27 mouse cellular contexts compared by ENCODE assay signal in genomic region chr6:100792055-100792659, GRCm38 (mm10). TPM values are rescaled to one million over a fixed set of nuclear protein-coding genes. Genes with fewer than 3 reads are reported as not detected.
A peak's percentile ranks its signal among the peaks of the same experiment; 100 is the strongest.
DNase-seq lines count a peak whose midpoint lies in the region; ATAC-seq and TF ChIP-seq lines count a peak whose summit lies in the region.
"Had no signal": no experiment of that assay in that cellular context is flagged by ENCODE, and none has a peak within 500 bp of the region (broad histone marks: within the 10 kb centered on the region; RNA-seq: fewer than 3 reads in every experiment).

No protein-coding gene starts in this region.

- ATAC-seq in embryonic facial prominence, embryonic 14.5 days (ENCODE audit: low read depth), result peak; percentile 50
- ATAC-seq in CD4-positive, CD25-positive, alpha-beta regulatory T cell, adult 4 months, result peak; percentile 80
- ATAC-seq: forebrain, postnatal 0 days; intestine, embryonic 15.5 days; Patski had no signal

- no peak overlapping the region for H3K4me3 ChIP-seq in embryonic facial prominence, embryonic 14.5 days (ENCODE audit: low read depth, low read length)
- no peak overlapping the region for H3K4me3 ChIP-seq in embryonic facial prominence, embryonic 10.5 days
- H3K4me3 ChIP-seq: embryonic facial prominence, embryonic 13.5 days; forebrain, embryonic 10.5 days; heart, adult 2 months; heart, embryonic 10.5 days; heart, embryonic 13.5 days; hindbrain, embryonic 12.5 days; hindbrain, embryonic 15.5 days; intestine, embryonic 15.5 days had no signal

- no peak overlapping the region for H3K4me2 ChIP-seq in embryonic facial prominence, embryonic 14.5 days (ENCODE audit: low read depth, low read length)
- H3K4me2 ChIP-seq: embryonic facial prominence, embryonic 13.5 days; heart, embryonic 13.5 days; hindbrain, embryonic 12.5 days; hindbrain, embryonic 15.5 days; intestine, embryonic 15.5 days had no signal

- DNase-seq in embryonic facial prominence, embryonic 14.5 days (ENCODE audit: low spot score), result no peak
- DNase-seq in embryonic facial prominence, embryonic 10.5 days (ENCODE audit: low spot score), result no peak
- DNase-seq in brain, embryonic 14.5 days (ENCODE audit: low read depth), result peak; percentile 13
- no peak for DNase-seq in layer of hippocampus, postnatal 36 days
- DNase-seq in thymus, postnatal 4 days, result no peak
- DNase-seq: adrenal gland, adult 2 months; cerebellum, adult 11 months; cerebellum, adult 2 months; cerebellum, adult 9-11 months; cerebellum, postnatal 25 days; gastrocnemius, postnatal 25 days; heart, adult 2 months; heart, postnatal 14 days; kidney, adult 11 months; kidney, adult 8-10 months had no signal

- no peaks in the 10 kb centered on the region for H3K27me3 ChIP-seq in embryonic facial prominence, embryonic 14.5 days (replicated peaks; ENCODE audit: control insufficient read depth, insufficient read depth, low read length)
- H3K27me3 ChIP-seq in embryonic facial prominence, embryonic 10.5 days (replicated peaks; ENCODE audit: low read depth, poor library complexity, severe bottlenecking), result no peaks in the 10 kb centered on the region
- H3K27me3 ChIP-seq: CH12.LX; embryonic facial prominence, embryonic 13.5 days; heart, embryonic 13.5 days; hindbrain, embryonic 12.5 days; hindbrain, embryonic 15.5 days; intestine, embryonic 15.5 days; Patski had no signal

- H3K9me3 ChIP-seq in embryonic facial prominence, embryonic 14.5 days (ENCODE audit: control insufficient read depth, low read length), result no peaks in the 10 kb centered on the region
- H3K9me3 ChIP-seq in embryonic facial prominence, embryonic 10.5 days, result no peaks in the 10 kb centered on the region
- H3K9me3 ChIP-seq: embryonic facial prominence, embryonic 13.5 days; forebrain, embryonic 10.5 days; heart, embryonic 10.5 days; heart, embryonic 13.5 days; hindbrain, embryonic 12.5 days; hindbrain, embryonic 15.5 days; intestine, embryonic 15.5 days had no signal

- WGBS in embryonic facial prominence, embryonic 14.5 days, result 66% methylated on average over 3 of the region's 3 CpGs
- WGBS in embryonic facial prominence, embryonic 10.5 days, result 80% methylated on average over 3 of the region's 3 CpGs

- H3K9ac ChIP-seq in embryonic facial prominence, embryonic 14.5 days (ENCODE audit: low read depth, low read length), result no peak overlapping the region
- H3K9ac ChIP-seq: embryonic facial prominence, embryonic 13.5 days; forebrain, postnatal 0 days; heart, embryonic 13.5 days; hindbrain, embryonic 12.5 days; hindbrain, embryonic 15.5 days; intestine, embryonic 15.5 days had no signal

- peaks cover 45% of the 10 kb centered on the region for H3K36me3 ChIP-seq in embryonic facial prominence, embryonic 14.5 days (ENCODE audit: control insufficient read depth, insufficient read depth, low read length)
- H3K36me3 ChIP-seq in embryonic facial prominence, embryonic 10.5 days (replicated peaks), result no peaks in the 10 kb centered on the region
- H3K36me3 ChIP-seq: forebrain, embryonic 10.5 days; G1E; heart, embryonic 10.5 days; hindbrain, embryonic 12.5 days; hindbrain, embryonic 15.5 days; intestine, embryonic 15.5 days had no signal

- no peak overlapping the region for H3K27ac ChIP-seq in embryonic facial prominence, embryonic 14.5 days (replicated peaks; ENCODE audit: low read depth, low read length)
- no peak overlapping the region for H3K27ac ChIP-seq in embryonic facial prominence, embryonic 10.5 days (replicated peaks)
- H3K27ac ChIP-seq: forebrain, embryonic 10.5 days; heart, adult 2 months; heart, embryonic 10.5 days; heart, embryonic 13.5 days; hindbrain, embryonic 12.5 days; hindbrain, embryonic 15.5 days; intestine, embryonic 15.5 days had no signal

- H3K4me1 ChIP-seq in embryonic facial prominence, embryonic 14.5 days (ENCODE audit: control insufficient read depth, insufficient read depth, low read length), result peaks cover 8% of the 10 kb centered on the region; the same call in 1 of the 2 replicates
- H3K4me1 ChIP-seq in embryonic facial prominence, embryonic 10.5 days, result peaks cover 4% of the 10 kb centered on the region; the same call in 1 of the 2 replicates
- H3K4me1 ChIP-seq: forebrain, embryonic 10.5 days; heart, embryonic 10.5 days; heart, embryonic 13.5 days; hindbrain, embryonic 12.5 days; hindbrain, embryonic 15.5 days; intestine, embryonic 15.5 days had no signal

- no peak for TF ChIP-seq POLR2A in brain, embryonic 14.5 days (IDR thresholded peaks at IDR 0.05; ENCODE audit: borderline replicate concordance, extremely low read depth, insufficient read depth, insufficient read length, poor library complexity, severe bottlenecking)

- TF ChIP-seq CTCF in brain, embryonic 14.5 days (IDR thresholded peaks at IDR 0.05; ENCODE audit: borderline replicate concordance, extremely low read depth, insufficient read depth, insufficient read length), result no peak

RNA-seq across cellular contexts. Expression of gene Ppp4r2, which starts 41.3 kb away (rescaled TPM):
- 29.5 and 30.4 TPM in 2 replicates for polyA plus RNA-seq in embryonic facial prominence, embryonic 14.5 days (2014; fragmentation: Nextera tagmentation; extraction: Ambion mirVana)
- polyA plus RNA-seq in embryonic facial prominence, embryonic 10.5 days (2016; fragmentation: Nextera tagmentation; extraction: Ambion mirVana), result 22.6 and 23.9 TPM in 2 replicates
- polyA plus RNA-seq in CD4-positive, CD25-positive, alpha-beta regulatory T cell, adult 4 months (2017; shearing (Covaris generic)), result 10 to 100 TPM; 23.9 to 41.8 TPM
- 40.4 and 47.7 TPM in 2 replicates for polyA plus RNA-seq in brain, embryonic 14.5 days (2012; rRNA removed)
- total RNA-seq in layer of hippocampus, postnatal 36 days (2021), result 10 to 100 TPM; 77.7 to 85.4 TPM
